Comparison of ENCODE assay signal across 8 mouse cellular contexts in genomic region chr4:152010707-152011134, GRCm38 (mm10). TPM values are rescaled to one million over a fixed set of nuclear protein-coding genes. Genes with fewer than 3 reads are reported as not detected.
A peak's percentile ranks its signal among the peaks of the same experiment; 100 is the strongest.
DNase-seq lines count a peak whose midpoint lies in the region; ATAC-seq and TF ChIP-seq lines count a peak whose summit lies in the region.

No protein-coding gene starts in this region.

- WGBS in embryonic facial prominence, embryonic 13.5 days = 9% methylated on average over 13 of the region's 13 CpGs
- 9% methylated on average over 13 of the region's 13 CpGs for WGBS in liver, embryonic 11.5 days
- WGBS in small intestine, adult 2 months = 8% methylated on average over 13 of the region's 13 CpGs

- H3K9me3 ChIP-seq in embryonic facial prominence, embryonic 13.5 days = no peaks in the 10 kb centered on the region
- no peaks in the 10 kb centered on the region for H3K9me3 ChIP-seq in liver, embryonic 11.5 days (ENCODE audit: control insufficient read depth, low read length)

- peak; percentile 24 to 55 for DNase-seq in spleen, postnatal 10 days (ENCODE audit: low spot score in 2 of 2)
- DNase-seq in spleen, adult 18-20 months = no peak
- DNase-seq in heart, postnatal 4 days = peak; percentile 51
- no peak for DNase-seq in liver, embryonic 11.5 days (ENCODE audit: low spot score)
- DNase-seq in layer of hippocampus, adult 8-10 months (ENCODE audit: low spot score in 2 of 2) = no peak
- DNase-seq in spleen, adult 12 weeks (ENCODE audit: low spot score) = no peak

- peaks cover 14% of the 10 kb centered on the region for H3K27me3 ChIP-seq in embryonic facial prominence, embryonic 13.5 days
- H3K27me3 ChIP-seq in liver, embryonic 11.5 days (replicated peaks; ENCODE audit: control insufficient read depth, insufficient read depth, low read length) = peaks cover 4% of the 10 kb centered on the region
- H3K27me3 ChIP-seq in small intestine, adult 2 months (ENCODE audit: control insufficient read depth, insufficient read depth, low read length) = no peaks in the 10 kb centered on the region

- H3K4me1 ChIP-seq in embryonic facial prominence, embryonic 13.5 days = peaks cover 44% of the 10 kb centered on the region
- H3K4me1 ChIP-seq in liver, embryonic 11.5 days (replicated peaks; ENCODE audit: control insufficient read depth, insufficient read depth, low read length) = peaks cover 28% of the 10 kb centered on the region
- peaks cover 29% of the 10 kb centered on the region for H3K4me1 ChIP-seq in small intestine, adult 2 months (ENCODE audit: control insufficient read depth, insufficient read depth, insufficient read length, low read length)

- peak overlapping the region; percentile 75 for H3K4me3 ChIP-seq in embryonic facial prominence, embryonic 13.5 days
- H3K4me3 ChIP-seq in liver, embryonic 11.5 days (ENCODE audit: low read depth, low read length) = peak overlapping the region; percentile 82
- H3K4me3 ChIP-seq in small intestine, adult 2 months (ENCODE audit: low read depth, low read length) = peak overlapping the region; percentile 85

- H3K9ac ChIP-seq in embryonic facial prominence, embryonic 13.5 days = peak overlapping the region; percentile 78
- H3K9ac ChIP-seq in liver, embryonic 11.5 days (ENCODE audit: low read depth, low read length) = peak overlapping the region; percentile 84

- TF ChIP-seq POLR2A in small intestine, adult 2 months (IDR thresholded peaks at IDR 0.05; ENCODE audit: low read depth, low read length) = no peak

- no peak for TF ChIP-seq CTCF in small intestine, adult 2 months (IDR thresholded peaks at IDR 0.05; ENCODE audit: extremely low read depth, insufficient read length, insufficient replicate concordance, low read depth, low read length)

- ATAC-seq in embryonic facial prominence, embryonic 13.5 days (ENCODE audit: insufficient number of reproducible peaks, insufficient read depth, low FRiP score, low TSS enrichment, low read depth) = no peak
- no peak; the same call in 1 of the 2 replicates for ATAC-seq in liver, embryonic 11.5 days (replicated peaks; ENCODE audit: low FRiP score)

- no peak overlapping the region; the same call in 1 of the 2 replicates for H3K27ac ChIP-seq in embryonic facial prominence, embryonic 13.5 days
- H3K27ac ChIP-seq in liver, embryonic 11.5 days (ENCODE audit: low read depth, low read length) = peak overlapping the region; percentile 70
- H3K27ac ChIP-seq in small intestine, adult 2 months (ENCODE audit: insufficient read depth, low read depth, low read length) = peak overlapping the region; percentile 10

- peak overlapping the region; percentile 100 for H3K4me2 ChIP-seq in embryonic facial prominence, embryonic 13.5 days
- peak overlapping the region; percentile 100 for H3K4me2 ChIP-seq in liver, embryonic 11.5 days

- peaks cover 36% of the 10 kb centered on the region for H3K36me3 ChIP-seq in embryonic facial prominence, embryonic 13.5 days
- H3K36me3 ChIP-seq in liver, embryonic 11.5 days (ENCODE audit: control insufficient read depth, insufficient read depth, low read length) = peaks cover 23% of the 10 kb centered on the region
- H3K36me3 ChIP-seq in small intestine, adult 2 months (ENCODE audit: control insufficient read depth, insufficient read depth, low read length) = peaks cover 7% of the 10 kb centered on the region

RNA-seq across cellular contexts. Expression of gene Klhl21, which starts 2.1 kb away (rescaled TPM):
- polyA plus RNA-seq in embryonic facial prominence, embryonic 13.5 days (2015; fragmentation: Nextera tagmentation; extraction: Ambion mirVana) = 10.1 TPM in 2 replicates
- 10 to 100 TPM; 42.3 to 49.2 TPM for total RNA-seq in heart, postnatal 4 days (2021)
- 9.1 and 9.4 TPM in 2 replicates for polyA plus RNA-seq in liver, embryonic 11.5 days (2014; fragmentation: Nextera tagmentation; extraction: Ambion mirVana)
- polyA plus RNA-seq in small intestine, adult 2 months (2012; rRNA removed) = 18.6 and 19.8 TPM in 2 replicates
- total RNA-seq in layer of hippocampus, adult 8-10 months (2022) = 10 to 100 TPM; 19.3 to 24.2 (median 22.0) TPM

RNA-seq across cellular contexts. Expression of gene Phf13, which starts 14.7 kb away (rescaled TPM):
- 38.0 and 38.1 TPM in 2 replicates for polyA plus RNA-seq in embryonic facial prominence, embryonic 13.5 days (2015; fragmentation: Nextera tagmentation; extraction: Ambion mirVana)
- 10 to 100 TPM; 14.8 to 15.3 TPM for total RNA-seq in heart, postnatal 4 days (2021)
- 15.5 and 16.5 TPM in 2 replicates for polyA plus RNA-seq in liver, embryonic 11.5 days (2014; fragmentation: Nextera tagmentation; extraction: Ambion mirVana)
- 4.0 and 7.5 TPM in 2 replicates for polyA plus RNA-seq in small intestine, adult 2 months (2012; rRNA removed)
- total RNA-seq in layer of hippocampus, adult 8-10 months (2022) = 10 to 100 TPM; 11.2 to 17.0 (median 13.4) TPM

RNA-seq across cellular contexts. Expression of gene Zbtb48, which starts 16.8 kb away (rescaled TPM):
- polyA plus RNA-seq in embryonic facial prominence, embryonic 13.5 days (2015; fragmentation: Nextera tagmentation; extraction: Ambion mirVana) = 17.5 and 22.9 TPM in 2 replicates
- 10 to 100 TPM; 10.5 to 11.1 TPM for total RNA-seq in heart, postnatal 4 days (2021)
- polyA plus RNA-seq in liver, embryonic 11.5 days (2014; fragmentation: Nextera tagmentation; extraction: Ambion mirVana) = 17.0 and 17.8 TPM in 2 replicates
- polyA plus RNA-seq in small intestine, adult 2 months (2012; rRNA removed) = 12.5 and 13.6 TPM in 2 replicates
- 10 to 100 TPM; 13.8 to 17.6 (median 15.8) TPM for total RNA-seq in layer of hippocampus, adult 8-10 months (2022)

RNA-seq across cellular contexts. Expression of gene Thap3, which starts 21.9 kb away (rescaled TPM):
- polyA plus RNA-seq in embryonic facial prominence, embryonic 13.5 days (2015; fragmentation: Nextera tagmentation; extraction: Ambion mirVana) = 56.3 and 61.2 TPM in 2 replicates
- total RNA-seq in heart, postnatal 4 days (2021) = 10 to 100 TPM; 11.7 to 13.4 TPM
- 14.3 and 14.5 TPM in 2 replicates for polyA plus RNA-seq in liver, embryonic 11.5 days (2014; fragmentation: Nextera tagmentation; extraction: Ambion mirVana)
- polyA plus RNA-seq in small intestine, adult 2 months (2012; rRNA removed) = 13.0 and 24.2 TPM in 2 replicates
- total RNA-seq in layer of hippocampus, adult 8-10 months (2022) = 10 to 100 TPM; 22.0 to 32.0 (median 30.5) TPM

RNA-seq across cellular contexts. Expression of gene Tas1r1, which starts 27.6 kb away (rescaled TPM):
- polyA plus RNA-seq in embryonic facial prominence, embryonic 13.5 days (2015; fragmentation: Nextera tagmentation; extraction: Ambion mirVana) = 0.55 and 0.59 TPM in 2 replicates
- under 1 TPM; 0.10 to 0.11 TPM for total RNA-seq in heart, postnatal 4 days (2021)
- 0.18 and 0.21 TPM in 2 replicates for polyA plus RNA-seq in liver, embryonic 11.5 days (2014; fragmentation: Nextera tagmentation; extraction: Ambion mirVana)
- 0.05 TPM in 1 of 2 replicates, not detected in the other for polyA plus RNA-seq in small intestine, adult 2 months (2012; rRNA removed)
- total RNA-seq in layer of hippocampus, adult 8-10 months (2022) = 1 to 10 TPM in 1 of 4 experiments, under 1 TPM in 3; 0.72 to 1.1 (median 0.77) TPM

Comparison
In these comparisons a context has a peak if more than half of its experiments do, and no peak if none do; other contexts are left out.
1. DNase-seq: peak in spleen, postnatal 10 days (2 of 2) and heart, postnatal 4 days (single experiment); none in spleen, adult 18-20 months (0 of 2), liver, embryonic 11.5 days (single experiment), layer of hippocampus, adult 8-10 months (0 of 2) and spleen, adult 12 weeks (single experiment).
2. Peak in every context shown above with its lines, with median percentiles within 50 percentile points of each other: H3K4me3 ChIP-seq.